Mouse (Mus musculus) embryonic facial prominence, embryonic 13.5 days (tissue): ENCODE measurements around the gene Tnfsf12. TPM values are rescaled to one million over a fixed set of nuclear protein-coding genes. Genes with fewer than 3 reads are reported as not detected.
"Not testable (repeated sequence)": the region's sequence is repeated elsewhere in the genome, so short reads cannot be mapped to it uniquely, and the experiment has no call there.

Source experiments
- ATAC-seq: fragments of 200-750 bp; cut with Nextera tagmentation; 2 replicates; pipeline ENCODE4 v1.8.0; 2017; ENCODE audit warnings: low read depth; ENCODE audit not compliant: insufficient number of reproducible peaks, insufficient read depth, low FRiP score, low TSS enrichment
- H3K27ac ChIP-seq: fragments of 300-500 bp; sonication (generic); 2 replicates; pipeline ENCODE4 v1.5.1; 2015; ENCODE audit warnings: moderate library complexity, mild to moderate bottlenecking, inconsistent platforms
- H3K27me3 ChIP-seq: fragments of 300-500 bp; sonication (generic); 2 replicates; pipeline ENCODE4 v1.6.1; 2015; ENCODE audit warnings: mild to moderate bottlenecking, inconsistent platforms
- H3K36me3 ChIP-seq: fragments of 300-500 bp; sonication (generic); 2 replicates; pipeline ENCODE4 v1.6.1; 2015; ENCODE audit warnings: mild to moderate bottlenecking, inconsistent platforms
- H3K4me1 ChIP-seq: fragments of 300-500 bp; sonication (generic); 2 replicates; pipeline ENCODE4 v1.6.1; 2015; ENCODE audit warnings: inconsistent platforms
- H3K4me2 ChIP-seq: fragments of 300-500 bp; sonication (generic); 2 replicates; pipeline ENCODE4 v1.6.1; 2015; ENCODE audit warnings: moderate library complexity, mild to moderate bottlenecking, inconsistent platforms
- H3K4me3 ChIP-seq: fragments of 300-500 bp; sonication (generic); 2 replicates; pipeline ENCODE4 v1.5.1; 2015; ENCODE audit warnings: mild to moderate bottlenecking, inconsistent platforms
- H3K9ac ChIP-seq: fragments of 300-500 bp; sonication (generic); 2 replicates; pipeline ENCODE4 v1.6.1; 2015; ENCODE audit warnings: mild to moderate bottlenecking, inconsistent platforms
- H3K9me3 ChIP-seq: fragments of 300-500 bp; sonication (generic); 2 replicates; pipeline ENCODE4 v1.6.1; 2016; ENCODE audit warnings: inconsistent platforms
- WGBS: fragments of 180-500 bp; shearing (Covaris S2); methylation state at CpG from one replicate; pipeline ENCODE4 v1.1.7; 2015; ENCODE audit warnings: mixed read lengths; 5-methylcytosine and 5-hydroxymethylcytosine counted together
- polyA plus RNA-seq: library from polyadenylated mRNA; unstranded; fragments of >200 nt; fragmentation: Nextera tagmentation; extraction: Ambion mirVana; gene quantifications from 2 replicates; pipeline ENCODE4 v1.2.1, GENCODE M21; 2015

Gene Tnfsf12
- polyA plus RNA-seq: 5.7 and 6.4 TPM in 2 replicates

- Histone ChIP-seq H3K36me3 (no peaks in the 10 kb centered on the region), H3K9me3 (no peaks in the 10 kb centered on the region), H3K4me3 (peak within 1 kb of the TSS; percentile 56), H3K4me2 (peak within 1 kb of the TSS; percentile 97), H3K4me1 (peaks cover 12% of the 10 kb centered on the region), H3K9ac (peak within 1 kb of the TSS; percentile 83), H3K27me3 (no peaks in the 10 kb centered on the region), H3K27ac (peak within 1 kb of the TSS; percentile 82)
- ATAC-seq: peak; percentile 49
- 1% methylated on average over 41 of the region's 41 CpGs for WGBS
Observed at GRCm38 (mm10) chr11:69695361-69696181, at the start of gene Tnfsf12, which contains the start of gene Tnfsfm13. Gene Tnfsf12 (minus strand): TSS chr11:69695849. Gene Tnfsfm13 (minus strand): TSS chr11:69696098.

GRCm38 (mm10) chr11:69731408-69731807 is 35.8 kb upstream of the Tnfsf12 start:
- H3K4me1 ChIP-seq, H3K27me3 ChIP-seq, H3K4me3 ChIP-seq, ATAC-seq, H3K9ac ChIP-seq, H3K9me3 ChIP-seq, H3K27ac ChIP-seq, H3K4me2 ChIP-seq: not testable (repeated sequence)
- H3K36me3 ChIP-seq: peaks cover 33% of the 10 kb centered on the region
- 88% methylated on average over 2 of the region's 3 CpGs for WGBS

GRCm38 (mm10) chr11:69729063-69729462 is 33.4 kb upstream of the Tnfsf12 start:
- H3K9me3 ChIP-seq: no peaks in the 10 kb centered on the region
- H3K27me3 ChIP-seq: no peaks in the 10 kb centered on the region
- H3K4me2 ChIP-seq: no peak overlapping the region
- H3K4me1 ChIP-seq: no peaks in the 10 kb centered on the region
- H3K36me3 ChIP-seq: peaks cover 9% of the 10 kb centered on the region
- 24% methylated on average over 3 of the region's 3 CpGs for WGBS
- H3K9ac ChIP-seq: no peak overlapping the region
- ATAC-seq: no peak
- no peak overlapping the region for H3K27ac ChIP-seq
- no peak overlapping the region for H3K4me3 ChIP-seq

GRCm38 (mm10) chr11:69725951-69726350 is 30.3 kb upstream of the Tnfsf12 start:
- Histone ChIP-seq H3K27me3 (no peaks in the 10 kb centered on the region), H3K36me3 (no peaks in the 10 kb centered on the region), H3K4me3 (no peak overlapping the region), H3K4me1 (no peaks in the 10 kb centered on the region), H3K4me2 (no peak overlapping the region), H3K9me3 (no peaks in the 10 kb centered on the region), H3K27ac (no peak overlapping the region), H3K9ac (no peak overlapping the region)
- WGBS: 40% methylated on average over 5 of the region's 5 CpGs
- no peak for ATAC-seq

- H3K9me3 ChIP-seq: no peaks in the 10 kb centered on the region
- no peak for ATAC-seq
- WGBS: 45% methylated on average over 2 of the region's 2 CpGs
- no peak overlapping the region for H3K4me3 ChIP-seq
- H3K36me3 ChIP-seq: no peaks in the 10 kb centered on the region
- peaks cover 5% of the 10 kb centered on the region; the same call in 1 of the 2 replicates for H3K4me1 ChIP-seq
- H3K9ac ChIP-seq: no peak overlapping the region
- no peaks in the 10 kb centered on the region for H3K27me3 ChIP-seq
- H3K4me2 ChIP-seq: no peak overlapping the region
- H3K27ac ChIP-seq: no peak overlapping the region
Observed at GRCm38 (mm10) chr11:69723074-69723473, 27.4 kb upstream of the Tnfsf12 start.

- Histone ChIP-seq H3K4me1 (peaks cover 9% of the 10 kb centered on the region; the same call in 1 of the 2 replicates), H3K27me3 (no peaks in the 10 kb centered on the region), H3K36me3 (no peaks in the 10 kb centered on the region), H3K4me2 (no peak overlapping the region), H3K9ac (no peak overlapping the region), H3K9me3 (no peaks in the 10 kb centered on the region), H3K27ac (no peak overlapping the region), H3K4me3 (no peak overlapping the region)
- WGBS: 64% methylated on average over 6 of the region's 6 CpGs
- no peak for ATAC-seq
Observed at GRCm38 (mm10) chr11:69720852-69721251, 25.2 kb upstream of the Tnfsf12 start.

GRCm38 (mm10) chr11:69719423-69719822 is 23.8 kb upstream of the Tnfsf12 start:
- Histone ChIP-seq H3K27me3 (no peaks in the 10 kb centered on the region), H3K4me1 (peaks cover 15% of the 10 kb centered on the region; the same call in 1 of the 2 replicates), H3K27ac (no peak overlapping the region), H3K9me3 (no peaks in the 10 kb centered on the region), H3K9ac (no peak overlapping the region), H3K36me3 (no peaks in the 10 kb centered on the region), H3K4me2 (no peak overlapping the region), H3K4me3 (no peak overlapping the region)
- 69% methylated on average over 6 of the region's 6 CpGs for WGBS
- ATAC-seq: no peak

GRCm38 (mm10) chr11:69718661-69719060 is 23.0 kb upstream of the Tnfsf12 start:
- H3K4me2 ChIP-seq: peak overlapping the region; percentile 43
- H3K36me3 ChIP-seq: no peaks in the 10 kb centered on the region
- WGBS: 22% methylated on average over 15 of the region's 15 CpGs
- H3K4me3 ChIP-seq: 0 out of 2 replicates have a peak overlapping the region, but pooled peaks have one; percentile 14
- H3K4me1 ChIP-seq: peaks cover 15% of the 10 kb centered on the region; the same call in 1 of the 2 replicates
- H3K27me3 ChIP-seq: no peaks in the 10 kb centered on the region
- H3K9me3 ChIP-seq: no peaks in the 10 kb centered on the region
- no peak overlapping the region for H3K27ac ChIP-seq
- no peak for ATAC-seq
- 0 out of 2 replicates have a peak overlapping the region, but pooled peaks have one; percentile 49 for H3K9ac ChIP-seq

GRCm38 (mm10) chr11:69716953-69717352 is 21.3 kb upstream of the Tnfsf12 start:
- no peaks in the 10 kb centered on the region for H3K36me3 ChIP-seq
- H3K27me3 ChIP-seq: no peaks in the 10 kb centered on the region
- H3K4me2 ChIP-seq: no peak overlapping the region
- H3K9ac ChIP-seq: no peak overlapping the region
- no peak overlapping the region for H3K27ac ChIP-seq
- H3K4me1 ChIP-seq: peaks cover 17% of the 10 kb centered on the region; the same call in 1 of the 2 replicates
- no peaks in the 10 kb centered on the region for H3K9me3 ChIP-seq
- ATAC-seq: no peak
- 66% methylated on average over 4 of the region's 4 CpGs for WGBS
- H3K4me3 ChIP-seq: no peak overlapping the region

- no peak overlapping the region for H3K9ac ChIP-seq
- H3K27me3 ChIP-seq: no peaks in the 10 kb centered on the region
- H3K27ac ChIP-seq: peak overlapping the region; percentile 22; the same call in 1 of the 2 replicates
- no peaks in the 10 kb centered on the region for H3K36me3 ChIP-seq
- peaks cover 17% of the 10 kb centered on the region; the same call in 1 of the 2 replicates for H3K4me1 ChIP-seq
- H3K4me3 ChIP-seq: no peak overlapping the region
- no peaks in the 10 kb centered on the region for H3K9me3 ChIP-seq
- 18% methylated on average over 5 of the region's 5 CpGs for WGBS
- no peak overlapping the region for H3K4me2 ChIP-seq
- ATAC-seq: no peak
Observed at GRCm38 (mm10) chr11:69715929-69716328, 20.3 kb upstream of the Tnfsf12 start.

GRCm38 (mm10) chr11:69715482-69715881 is 19.8 kb upstream of the Tnfsf12 start:
- no peak overlapping the region for H3K4me2 ChIP-seq
- 54% methylated on average over 9 of the region's 9 CpGs for WGBS
- no peak for ATAC-seq
- no peaks in the 10 kb centered on the region for H3K9me3 ChIP-seq
- no peak overlapping the region for H3K4me3 ChIP-seq
- H3K4me1 ChIP-seq: peaks cover 17% of the 10 kb centered on the region; the same call in 1 of the 2 replicates
- H3K27ac ChIP-seq: 0 out of 2 replicates have a peak overlapping the region, but pooled peaks have one; percentile 17
- no peaks in the 10 kb centered on the region for H3K36me3 ChIP-seq
- no peaks in the 10 kb centered on the region for H3K27me3 ChIP-seq
- no peak overlapping the region for H3K9ac ChIP-seq
